Mouse (Mus musculus): ENCODE data around the gene Olfr568. TPM values are rescaled to one million over a fixed set of nuclear protein-coding genes. Genes with fewer than 3 reads are reported as not detected.

Gene Olfr568
- not detected for total RNA-seq (2021)
- long read RNA-seq, experiment 1 = 0 reads
- long read RNA-seq, experiment 2 = 0 reads

DNA sequence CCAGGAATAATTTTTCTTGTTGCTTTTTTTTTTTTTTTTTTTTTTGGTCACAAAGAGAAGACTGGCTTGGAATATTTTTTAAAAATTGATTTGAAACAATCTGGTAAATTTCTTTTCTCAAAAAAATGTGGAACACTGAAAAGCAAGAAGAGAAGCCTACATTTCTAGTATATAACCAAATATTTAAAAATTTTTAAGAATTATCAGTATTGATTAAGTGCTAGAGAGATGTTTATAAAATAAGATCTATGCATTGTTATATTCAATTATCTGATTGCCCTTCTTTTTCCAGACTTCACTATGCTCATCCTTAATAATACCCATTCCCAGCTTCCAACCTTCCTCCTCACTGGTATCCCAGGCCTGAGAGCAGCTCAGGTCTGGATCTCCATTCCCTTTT is at the start of gene Olfr568:
Gene Olfr568, plus strand, starts transcription at position 301 of the 400 bp plus-strand sequence.
- no peak for DNase-seq

DNA sequence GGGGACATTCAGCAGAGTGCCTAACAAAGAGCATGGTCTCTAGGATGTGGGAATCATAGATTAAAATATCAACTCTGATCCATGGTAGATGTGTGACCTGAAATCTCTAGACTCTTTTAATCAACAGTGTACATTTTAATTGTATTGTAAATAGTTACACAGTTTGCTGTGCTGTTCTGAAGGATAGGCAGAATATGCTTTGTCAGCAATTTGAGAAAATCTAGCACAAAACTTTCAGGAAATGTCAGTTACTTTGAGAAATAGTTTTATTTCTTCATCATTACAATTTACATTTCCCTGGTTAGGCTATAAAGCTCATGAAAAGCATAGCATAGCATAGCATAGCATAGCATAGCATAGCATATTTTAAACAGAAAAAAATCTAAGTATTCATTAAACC is 21.1 kb upstream of the Olfr568 start:
- no peak for DNase-seq

DNA sequence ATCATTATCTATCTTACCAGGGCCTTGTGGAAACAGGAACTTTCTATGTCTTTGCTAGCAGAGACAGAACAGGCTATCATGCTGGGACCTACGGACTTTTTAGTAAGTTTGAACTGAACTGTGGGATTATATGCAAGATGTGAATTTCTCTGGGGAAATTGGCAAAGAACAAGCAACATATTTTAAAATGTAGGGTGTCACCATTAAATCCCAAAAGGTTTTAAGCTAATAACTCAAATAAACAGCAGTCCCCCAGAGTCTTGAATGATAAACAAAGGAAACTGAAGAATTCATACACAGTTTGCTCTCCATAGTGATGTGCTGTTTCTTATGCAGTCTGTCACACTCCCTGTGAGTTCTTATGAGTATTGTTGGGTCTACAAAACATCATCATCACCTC is 18.3 kb upstream of the Olfr568 start, which contains the start of gene Olfr566:
Gene Olfr566, minus strand, starts transcription at position 101 of the 400 bp plus-strand sequence.
- no peak for DNase-seq

DNA sequence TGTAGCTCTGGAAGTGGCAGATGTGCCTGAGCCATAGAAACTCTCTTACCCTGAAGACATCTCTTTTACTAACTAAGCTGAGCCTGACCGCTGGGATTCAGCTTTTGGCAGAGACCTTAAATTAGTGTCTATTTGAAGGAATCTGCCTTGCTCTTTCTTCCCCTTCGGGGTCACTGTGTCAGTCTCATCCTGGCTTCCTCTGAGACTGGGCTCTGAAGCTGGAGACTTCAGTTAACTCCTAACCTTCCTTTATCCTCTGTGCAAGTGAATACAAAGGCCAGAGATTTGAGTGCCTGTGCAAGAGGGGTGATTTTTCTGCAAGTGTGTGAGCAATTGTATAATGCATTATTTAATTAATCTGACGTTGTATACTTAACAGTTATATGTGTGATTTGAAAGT is 13.9 kb downstream of the Olfr568 start, which contains the start of gene Olfr569:
Gene Olfr569, minus strand, starts transcription at position 101 of the 400 bp plus-strand sequence.
- no peak for DNase-seq

DNA sequence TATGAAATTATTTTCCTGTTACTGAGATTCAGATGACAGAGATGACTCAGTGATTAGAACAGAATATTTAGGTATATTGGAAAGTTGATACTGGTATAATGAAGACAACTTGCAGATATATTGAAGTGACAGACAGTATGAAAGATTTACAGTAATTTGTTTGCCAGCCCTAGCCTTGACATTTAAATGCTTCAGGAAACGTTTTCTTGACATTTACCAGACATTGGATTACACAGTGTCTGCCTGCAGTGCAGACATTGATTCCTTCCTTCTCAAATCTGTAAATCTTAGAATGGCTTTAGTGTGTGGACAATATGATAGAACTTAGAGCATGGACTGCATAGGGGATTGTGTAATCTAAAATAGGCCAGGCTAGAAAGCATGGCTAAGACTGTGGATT is 38.3 kb downstream of the Olfr568 start:
- no peak for DNase-seq

DNA sequence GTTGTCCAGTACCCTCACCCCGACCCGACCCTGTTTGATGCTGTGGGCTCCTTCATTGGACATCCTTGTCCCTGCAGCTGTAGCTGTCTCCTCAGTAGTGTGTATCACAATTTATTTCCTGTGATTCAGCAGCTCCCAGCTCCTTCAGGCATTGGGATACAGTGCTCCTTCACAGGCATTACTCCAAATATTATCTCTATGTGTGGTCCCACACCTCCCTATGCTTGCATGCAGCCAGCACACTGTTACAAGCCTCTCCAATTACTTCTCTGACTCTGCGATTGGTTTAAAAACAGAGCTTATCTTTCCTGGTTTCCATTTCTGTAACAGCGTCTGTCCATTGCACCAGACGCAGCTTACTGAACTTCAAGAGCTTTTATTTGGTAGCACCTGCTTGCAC is 39.5 kb downstream of the Olfr568 start:
- no peak for DNase-seq

DNA sequence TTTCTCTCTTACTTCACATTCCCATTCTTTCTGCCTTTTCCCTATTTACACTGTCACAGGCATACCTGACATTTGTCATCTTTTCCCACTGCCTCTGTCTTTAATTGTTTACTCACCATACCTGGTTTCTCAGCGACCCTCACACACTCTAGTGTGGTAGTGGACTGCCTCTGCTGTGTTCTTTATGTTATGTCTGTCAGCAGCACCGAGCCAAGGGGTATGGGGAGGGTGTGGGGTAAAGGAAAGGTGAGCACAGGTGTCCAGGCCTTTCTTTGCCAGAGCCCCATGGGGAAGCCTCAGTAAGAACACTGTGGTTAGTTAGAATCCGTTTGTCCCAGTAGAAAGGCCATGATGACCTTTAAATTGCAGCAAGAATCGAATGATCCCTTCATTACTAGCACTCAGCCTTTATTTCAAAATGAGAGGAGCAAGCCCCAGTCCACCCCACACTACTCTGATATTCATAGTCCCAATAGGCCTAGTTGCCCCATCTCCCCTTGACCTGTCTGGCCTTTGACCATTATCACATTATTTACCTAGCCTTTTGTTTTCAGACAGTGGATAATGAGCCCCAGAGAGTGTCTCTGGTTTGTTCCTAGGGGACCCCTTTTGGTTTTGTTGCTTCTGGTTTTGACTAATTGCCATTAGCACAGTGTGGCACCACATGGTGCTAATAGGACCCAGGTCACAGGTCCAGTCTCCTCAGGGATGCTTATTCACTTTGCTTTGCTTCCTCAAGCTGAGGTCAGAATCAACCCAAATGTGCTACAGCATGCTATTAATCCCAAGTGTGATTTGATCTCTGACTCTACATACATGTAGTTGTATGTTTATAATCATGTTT is 40.3 kb downstream of the Olfr568 start, which contains the start of gene Olfr571:
Gene Olfr571, minus strand, starts transcription at position 505 of the 844 bp plus-strand sequence.
- DNase-seq = no peak

DNA sequence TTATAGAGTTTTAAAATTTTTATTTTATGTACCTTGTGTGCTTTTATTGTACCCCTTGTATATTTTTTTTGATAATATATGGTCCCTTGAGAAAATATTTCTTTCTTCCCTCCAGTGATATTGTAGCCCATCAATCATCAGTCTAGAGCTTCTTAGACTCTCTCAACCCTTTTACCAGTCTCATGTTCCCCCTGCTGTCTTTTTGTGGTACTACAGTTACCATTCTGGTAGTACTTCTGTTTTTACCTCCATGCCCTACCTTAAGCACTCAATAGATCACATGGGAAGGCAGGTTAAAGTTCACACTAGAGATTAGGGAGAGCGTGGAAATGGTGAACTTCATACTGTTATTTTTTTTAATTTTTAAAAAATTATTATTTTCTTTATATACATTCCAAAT is 42.7 kb downstream of the Olfr568 start:
- DNase-seq = peak; percentile 2 to 39

DNA sequence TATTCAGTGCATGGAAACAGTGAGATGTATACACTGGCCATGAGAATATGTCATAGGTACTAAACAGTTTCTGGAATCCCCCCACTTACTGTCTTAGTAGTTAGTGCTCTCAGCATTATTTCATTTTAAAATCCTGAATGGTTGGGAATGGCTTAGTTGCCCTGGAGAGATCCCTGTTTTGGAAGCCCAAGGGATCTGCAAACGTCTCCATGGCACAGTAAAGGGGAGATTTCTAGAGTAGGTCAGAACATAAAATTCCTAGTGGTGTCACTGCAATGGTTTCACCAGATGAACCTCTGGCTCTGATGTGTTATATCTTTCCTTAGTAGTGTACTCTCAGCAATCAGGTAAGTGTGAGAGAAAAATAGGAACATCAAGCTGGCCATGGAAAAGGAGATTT is 47.2 kb downstream of the Olfr568 start, which contains the start of gene Olfr572:
Gene Olfr572, plus strand, starts transcription at position 301 of the 400 bp plus-strand sequence.
- DNase-seq = no peak

DNA sequence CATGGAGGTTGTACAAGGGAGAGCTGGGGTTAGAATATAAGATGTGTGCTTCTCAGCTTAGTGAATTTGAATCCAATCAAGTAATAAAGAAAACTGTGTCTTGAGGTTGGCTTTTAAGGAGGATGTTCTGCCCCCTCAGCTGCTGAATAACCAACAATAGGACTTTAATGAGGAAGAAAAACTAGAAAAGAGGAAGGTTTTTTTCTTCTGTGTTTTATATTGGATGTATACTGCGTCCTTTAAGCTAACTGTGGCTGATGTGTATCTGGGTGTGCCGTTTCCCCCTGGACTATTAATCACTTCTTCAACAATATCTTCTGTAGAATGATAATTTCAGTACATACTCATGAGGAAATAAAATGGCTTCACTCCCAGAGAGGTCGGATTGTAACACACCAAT is 50.2 kb downstream of the Olfr568 start:
- DNase-seq = no peak

Other genes with a start within 250 kb of the Olfr568 start
- gene Olfr554, start 238.7 kb upstream of the Olfr568 start, total RNA-seq (2021) = not detected
- not detected for gene Olfr555, start 218.3 kb upstream of the Olfr568 start, total RNA-seq (2021)
- gene Olfr556, start 212.2 kb upstream of the Olfr568 start, total RNA-seq (2021) = not detected
- 1 to 10 TPM; 6.7 to 8.5 TPM for gene Trim68, start 189.8 kb upstream of the Olfr568 start, total RNA-seq (2021)
- gene Olfr557, start 181.2 kb upstream of the Olfr568 start, total RNA-seq (2021) = not detected
- 1 to 10 TPM; 2.3 TPM for gene Olfr558, start 174.9 kb upstream of the Olfr568 start, total RNA-seq (2021)
- gene Olfr33, start 158.1 kb upstream of the Olfr568 start, total RNA-seq (2021) = not detected
- gene Olfr559, start 149.6 kb upstream of the Olfr568 start, total RNA-seq (2021) = not detected
- gene Olfr560, start 117.8 kb upstream of the Olfr568 start, total RNA-seq (2021) = not detected
- under 1 TPM; 0.49 to 0.60 TPM for gene Olfr78, start 117.7 kb upstream of the Olfr568 start, total RNA-seq (2021)
- not detected for gene Olfr561, start 105.9 kb upstream of the Olfr568 start, total RNA-seq (2021)
- gene Olfr564, start 73.6 kb upstream of the Olfr568 start, total RNA-seq (2021) = not detected
- gene Olfr566, start 18.4 kb upstream of the Olfr568 start, total RNA-seq (2021) = not detected
- not detected for gene Olfr569, start 13.8 kb downstream of the Olfr568 start, total RNA-seq (2021)
- not detected for gene Olfr570, start 17.5 kb downstream of the Olfr568 start, total RNA-seq (2021)
- gene Olfr571, start 40.4 kb downstream of the Olfr568 start, total RNA-seq (2021) = not detected
- not detected for gene Olfr572, start 47.3 kb downstream of the Olfr568 start, total RNA-seq (2021)
- not detected for gene Olfr573-ps1, start 65.5 kb downstream of the Olfr568 start, total RNA-seq (2021)
- not detected for gene Olfr574, start 71.3 kb downstream of the Olfr568 start, total RNA-seq (2021)
- not detected for gene Olfr575, start 81.7 kb downstream of the Olfr568 start, total RNA-seq (2021)
- gene Olfr576, start 85.5 kb downstream of the Olfr568 start, total RNA-seq (2021) = not detected
- not detected for gene Olfr577, start 98.8 kb downstream of the Olfr568 start, total RNA-seq (2021)
- gene Olfr578, start 112.2 kb downstream of the Olfr568 start, total RNA-seq (2021) = not detected
- not detected for gene Olfr582, start 160.9 kb downstream of the Olfr568 start, total RNA-seq (2021)
- gene Olfr583, start 174.2 kb downstream of the Olfr568 start, total RNA-seq (2021) = not detected
- gene Olfr584, start 204.8 kb downstream of the Olfr568 start, total RNA-seq (2021) = not detected
- not detected for gene Olfr585, start 220.6 kb downstream of the Olfr568 start, total RNA-seq (2021)
- not detected for gene Olfr586, start 248.5 kb downstream of the Olfr568 start, total RNA-seq (2021)